Mouse (Mus musculus) mouse trophoblast stem cell (cell line): ENCODE data around the gene Ppm1e.

ENCODE experiments used
- in situ Hi-C, 2 experiments: fragments of 300-500 bp; cut with MseI, MboI; formaldehyde crosslinking; loops; 2 replicates in 1 of 2; 3 replicates in 1 of 2; pipeline ENCODE4 v1.15.1; 2025

Gene Ppm1e

DNA sequence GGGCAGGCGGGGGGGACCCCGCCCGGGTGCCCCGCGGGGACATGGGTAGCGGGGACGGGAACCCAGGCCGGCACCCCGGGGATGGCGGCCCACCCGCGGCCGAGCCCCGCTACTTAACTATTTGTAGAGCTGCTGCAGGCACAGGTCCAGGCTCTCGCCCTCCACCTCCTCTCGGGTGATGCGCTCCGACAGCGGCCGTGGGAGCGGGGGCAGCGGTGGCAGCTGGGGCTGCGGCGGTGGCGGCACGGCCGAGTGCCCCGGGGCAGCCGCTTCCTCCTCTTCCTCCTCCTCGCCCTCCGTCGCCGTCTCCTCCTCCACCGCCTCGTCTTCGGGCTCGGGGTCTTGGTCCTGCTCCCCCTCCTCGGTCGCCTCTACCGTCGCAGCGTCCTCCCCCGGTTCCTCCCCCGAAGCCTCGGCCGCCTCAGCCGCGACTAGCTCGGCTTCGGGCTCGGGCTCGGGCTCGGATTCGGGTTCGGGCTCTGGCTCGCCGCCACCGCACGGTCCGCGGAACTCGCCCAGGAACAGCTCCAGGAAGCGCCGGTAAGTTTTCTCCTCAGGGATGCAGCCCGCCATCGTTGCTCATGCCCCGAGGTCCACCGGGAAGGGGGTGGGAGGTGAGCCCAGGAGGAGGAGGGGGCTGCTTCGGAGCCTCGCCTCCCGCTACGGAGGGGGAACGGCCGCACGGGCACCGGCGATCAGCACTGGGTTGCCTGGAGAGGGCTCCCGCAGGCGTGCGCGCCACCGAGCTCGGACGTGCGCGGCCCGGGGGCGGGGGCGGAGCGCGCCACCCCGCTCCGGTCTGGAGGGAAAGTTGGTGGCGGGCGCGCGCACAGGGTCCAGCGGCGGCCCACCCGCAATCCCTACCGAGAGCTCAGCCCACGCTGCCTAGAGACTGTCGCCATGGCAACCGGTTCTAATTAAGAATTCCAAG is at the start of gene Ppm1e:
TSS of gene Ppm1e (minus strand) at position 693 of the 931 bp plus-strand sequence.
- in situ Hi-C loops, result no loop called here

- in situ Hi-C loops, result no loop called here
Measured at GRCm38 (mm10) chr11:87404876-87405275, 46.1 kb upstream of the Ppm1e start, which contains the start of the genes Rad51c and Tex14. TSS of gene Rad51c (minus strand) at chr11:87404954. TSS of gene Tex14 (plus strand) at chr11:87405065.

GRCm38 (mm10) chr11:87404111-87404853 is 45.5 kb upstream of the Ppm1e start:
- in situ Hi-C loops, result no loop called here

- in situ Hi-C loops, result loop anchor here in 1 of 2 experiments (10.0 kb wide), 1 partner anchor 184 kb away; no protein-coding TSS in a partner anchor
Measured at GRCm38 (mm10) chr11:87398402-87398801, 39.6 kb upstream of the Ppm1e start.

DNA sequence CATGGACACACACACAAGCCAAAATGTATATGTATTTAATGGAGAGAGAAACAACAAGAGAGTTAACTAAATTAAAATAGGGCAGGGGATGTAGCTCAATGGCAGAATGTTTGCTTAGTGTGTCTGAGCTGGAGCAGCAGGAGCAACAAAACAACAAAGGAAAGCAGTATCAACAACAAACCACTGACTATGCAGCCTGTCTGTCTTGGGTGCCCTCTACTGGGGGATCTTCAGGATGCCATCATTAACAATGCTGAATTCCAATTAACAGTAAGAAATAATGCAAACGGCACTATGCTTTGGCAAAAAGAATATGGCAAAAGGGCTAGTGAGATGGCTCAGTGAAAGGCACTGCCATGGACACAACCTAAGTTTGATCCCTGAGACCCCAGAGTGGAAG is 35.0 kb upstream of the Ppm1e start:
- in situ Hi-C loops, result loop anchor here in 1 of 2 experiments (10.0 kb wide), 1 partner anchor 179 kb away; no protein-coding TSS in a partner anchor

- in situ Hi-C loops, result no loop called here
Measured at GRCm38 (mm10) chr11:87385676-87386075, 26.9 kb upstream of the Ppm1e start.

- in situ Hi-C loops, result no loop called here
Measured at GRCm38 (mm10) chr11:87384551-87384950, 25.7 kb upstream of the Ppm1e start.

GRCm38 (mm10) chr11:87367865-87368580 is 9.2 kb upstream of the Ppm1e start:
- in situ Hi-C loops, result no loop called here

DNA sequence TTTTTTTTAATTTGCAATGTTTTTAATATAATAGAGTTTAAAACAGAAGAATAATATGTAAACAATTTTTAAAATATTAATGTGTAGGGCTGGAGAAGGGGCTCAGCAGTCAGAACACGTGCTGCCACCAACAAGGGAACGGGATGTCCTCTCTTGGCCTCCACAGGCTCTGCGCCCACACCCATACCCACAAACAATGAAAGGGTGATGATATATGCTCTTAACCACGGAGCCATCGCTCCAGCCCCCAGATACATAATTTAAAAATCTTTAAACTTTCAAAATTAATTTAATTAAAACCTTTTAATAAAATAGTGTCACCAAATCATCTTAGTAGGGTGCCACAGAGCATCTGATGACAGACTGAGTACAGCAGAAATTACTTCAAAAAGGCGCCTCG is 8.2 kb upstream of the Ppm1e start:
- in situ Hi-C loops, result no loop called here

DNA sequence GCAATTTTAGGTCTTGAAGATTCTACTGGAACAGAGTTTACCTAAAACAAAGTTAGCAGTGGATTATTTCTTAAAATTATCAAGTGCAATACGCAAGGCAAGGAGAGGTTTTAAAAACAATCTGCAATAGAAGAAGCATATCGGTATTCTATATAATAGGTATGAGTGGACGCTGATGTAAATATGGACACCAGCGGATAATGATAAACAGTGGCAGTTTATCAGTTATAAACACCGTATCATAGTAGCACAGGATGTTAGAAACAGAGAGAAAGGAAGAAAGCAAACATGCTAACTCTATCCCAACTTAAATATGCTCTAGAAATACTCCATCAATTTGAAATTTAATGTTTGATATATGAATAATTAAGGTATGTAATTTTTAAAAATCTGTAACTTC is 6.3 kb upstream of the Ppm1e start:
- in situ Hi-C loops, result no loop called here

- in situ Hi-C loops, result no loop called here
Measured at GRCm38 (mm10) chr11:87359262-87359612, 414 bp upstream of the Ppm1e start.

DNA sequence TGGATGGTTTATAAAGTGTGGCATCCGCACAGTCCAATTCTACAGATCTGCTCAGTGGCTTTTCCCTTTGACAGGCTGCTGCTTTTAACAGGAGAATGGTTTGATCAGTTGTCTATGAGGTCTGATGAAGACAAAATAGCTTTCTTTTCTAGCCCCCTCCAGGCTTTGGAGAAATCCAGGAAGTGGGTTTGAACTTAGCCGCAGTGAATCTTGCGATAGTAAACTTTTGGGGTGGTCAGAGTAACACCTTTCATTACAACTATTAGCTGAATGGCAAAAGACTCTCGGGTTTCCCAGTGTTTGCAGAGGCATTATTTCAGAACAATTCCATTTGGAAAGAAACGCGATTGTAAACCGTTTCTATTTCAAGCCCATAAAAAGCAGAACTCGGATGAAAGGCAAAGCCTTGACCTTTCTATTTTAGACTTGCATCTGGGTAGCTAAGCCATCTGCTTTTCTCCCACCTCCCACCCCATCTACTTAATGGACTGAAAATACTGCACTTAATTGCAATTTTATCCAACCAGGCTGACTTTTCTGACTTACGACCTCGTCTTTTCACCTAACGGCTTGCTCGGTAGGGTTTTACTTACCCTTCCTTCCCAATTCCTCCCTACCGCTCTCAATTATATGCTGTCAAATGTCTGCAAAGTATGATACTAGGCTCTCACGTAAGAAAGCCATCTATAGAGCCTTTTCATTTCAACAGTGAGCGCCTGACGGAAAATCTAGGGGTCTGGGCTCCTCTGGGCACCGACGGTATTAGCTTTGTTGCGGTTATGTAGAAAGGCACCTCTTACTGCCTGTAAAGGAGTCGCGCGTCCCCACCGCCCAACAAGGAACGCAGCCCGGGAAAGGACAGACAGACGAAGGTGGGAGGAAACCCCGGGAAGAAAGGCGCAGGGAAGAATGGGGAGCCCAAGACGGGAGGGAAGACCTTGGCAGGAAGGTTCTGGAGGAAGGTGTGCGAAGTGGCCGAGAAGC is 1.2 kb downstream of the Ppm1e start:
- in situ Hi-C loops, result no loop called here

DNA sequence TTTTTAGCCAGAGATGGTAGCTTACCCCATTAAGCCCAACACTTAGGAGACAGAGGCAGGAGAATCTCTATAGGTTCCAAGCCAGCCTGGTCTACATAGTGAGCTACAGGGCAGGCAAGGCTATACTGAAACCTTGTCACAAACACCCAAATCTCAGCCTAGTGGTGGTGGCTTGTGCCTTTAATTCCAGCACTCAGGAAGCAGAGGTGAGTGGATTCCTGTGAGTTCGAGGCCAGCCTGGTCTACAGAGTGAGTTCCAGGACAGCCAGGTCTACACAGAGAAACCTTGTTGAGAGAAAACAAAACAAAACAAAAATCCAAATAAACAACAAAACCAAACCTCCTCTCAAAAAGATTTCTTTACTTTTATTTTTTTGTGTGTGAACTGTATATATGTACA is 4.0 kb downstream of the Ppm1e start:
- in situ Hi-C loops, result no loop called here

DNA sequence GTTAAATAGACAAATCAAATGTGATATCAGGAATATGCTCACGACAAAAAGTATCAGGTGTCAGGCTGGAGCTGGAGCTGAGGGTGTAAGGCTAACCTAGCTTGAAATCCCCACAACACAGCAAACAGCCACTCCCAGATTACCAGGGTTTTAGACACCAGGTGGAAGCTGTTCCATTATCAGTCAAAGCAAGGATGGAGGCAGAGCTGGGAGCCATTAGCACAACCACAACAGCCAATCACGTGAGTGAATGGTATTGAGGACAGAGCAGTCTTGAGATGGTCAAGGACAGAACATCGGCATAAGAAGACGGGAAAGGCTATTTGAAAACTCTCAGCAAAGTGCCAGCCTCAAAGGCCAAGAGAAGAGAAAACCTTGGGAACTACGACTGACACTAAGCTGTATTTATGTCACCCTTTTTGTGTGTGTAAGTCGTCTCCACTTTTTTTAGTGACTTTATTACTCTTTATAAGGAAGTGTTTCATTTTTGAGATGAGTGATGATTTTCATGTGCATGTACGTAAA is 5.1 kb downstream of the Ppm1e start:
- in situ Hi-C loops, result no loop called here

DNA sequence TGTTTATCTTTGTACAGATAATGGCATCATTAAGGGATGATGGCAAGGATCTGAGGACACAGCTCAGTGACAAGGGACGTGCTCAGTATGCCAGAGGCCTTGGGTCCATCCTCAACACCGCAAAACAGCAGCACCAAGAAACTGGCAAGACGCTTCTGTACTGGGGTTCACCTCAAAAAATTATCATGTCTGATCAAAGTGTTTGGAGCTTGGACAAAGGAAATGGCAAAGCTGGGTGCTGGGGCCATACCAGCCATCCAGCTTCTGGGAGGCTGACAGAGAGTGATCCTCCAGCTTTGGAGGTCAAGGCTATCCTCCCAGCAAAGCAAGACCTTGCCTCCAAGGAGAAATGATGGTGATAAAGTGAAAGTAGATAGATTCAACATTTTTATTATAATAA is 32.4 kb downstream of the Ppm1e start:
- in situ Hi-C loops, result no loop called here

- in situ Hi-C loops, result no loop called here
Measured at GRCm38 (mm10) chr11:87322558-87322957, 36.3 kb downstream of the Ppm1e start.

GRCm38 (mm10) chr11:87320007-87320406 is 38.8 kb downstream of the Ppm1e start:
- in situ Hi-C loops, result no loop called here

- in situ Hi-C loops, result no loop called here
Measured at GRCm38 (mm10) chr11:87318956-87319708, 39.7 kb downstream of the Ppm1e start.

- in situ Hi-C loops, result no loop called here
Measured at GRCm38 (mm10) chr11:87313533-87313932, 45.3 kb downstream of the Ppm1e start.

GRCm38 (mm10) chr11:87310309-87310708 is 48.5 kb downstream of the Ppm1e start:
- in situ Hi-C loops, result no loop called here
